Comparison of ENCODE assay signal across 16 mouse cellular contexts in the genomic region with DNA sequence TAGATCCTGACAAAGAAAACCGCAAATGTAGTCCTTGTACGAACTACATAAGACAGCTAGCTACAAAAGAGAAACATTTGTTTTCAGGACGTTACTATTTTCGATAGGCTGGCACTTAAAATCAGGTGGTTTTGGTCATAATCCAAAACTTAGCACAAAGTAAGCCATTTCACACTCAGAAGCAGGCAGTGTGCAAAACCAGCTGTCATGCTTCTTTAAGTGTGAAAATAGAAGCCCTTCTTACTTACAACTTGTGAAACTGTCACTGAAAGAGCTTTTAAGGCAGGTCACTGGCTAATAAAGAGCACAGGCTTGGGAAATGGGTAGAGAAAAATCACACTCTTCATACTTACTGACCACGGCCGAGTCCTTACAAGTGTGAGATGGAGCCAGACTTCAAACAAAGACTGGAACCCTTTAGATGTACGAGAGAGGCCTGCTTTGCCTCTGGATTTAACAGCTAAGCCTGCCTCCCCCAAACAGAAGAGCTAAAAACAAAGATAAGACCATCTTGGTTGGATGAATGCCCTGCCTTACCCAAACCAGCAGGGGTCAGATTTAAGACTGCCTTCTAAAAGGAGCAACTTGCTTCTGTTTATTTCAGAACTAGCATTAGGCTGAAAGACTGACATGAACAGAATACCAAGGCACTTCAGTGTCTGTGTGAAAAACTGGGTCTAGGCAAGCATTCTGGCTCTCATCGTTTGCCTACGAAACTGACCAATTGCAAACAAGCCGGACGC. TPM values are rescaled to one million over a fixed set of nuclear protein-coding genes. Genes with fewer than 3 reads are reported as not detected.
DNase-seq lines count a peak whose midpoint lies in the region; ATAC-seq and TF ChIP-seq lines count a peak whose summit lies in the region.
"Had no signal": no experiment of that assay in that cellular context is flagged by ENCODE, and none has a peak within 500 bp of the region (broad histone marks: within the 10 kb centered on the region; RNA-seq: fewer than 3 reads in every experiment).

No protein-coding gene starts in this region.

- no peaks in the 10 kb centered on the region for H3K36me3 ChIP-seq in kidney, embryonic 16.5 days (ENCODE audit: insufficient read depth, low read length)
- H3K36me3 ChIP-seq in kidney, embryonic 14.5 days (ENCODE audit: control insufficient read depth, insufficient read depth, low read length) = no peaks in the 10 kb centered on the region
- H3K36me3 ChIP-seq in CH12.LX (replicated peaks in 1 of 2; ENCODE audit: control insufficient read depth in 1 of 2, insufficient read depth in 1 of 2, low read length in 1 of 2) = no peaks in the 10 kb centered on the region
- H3K36me3 ChIP-seq in forebrain, postnatal 0 days (ENCODE audit: insufficient read depth) = no peaks in the 10 kb centered on the region
- H3K36me3 ChIP-seq: liver, embryonic 15.5 days; neural tube, embryonic 12.5 days had no signal

- DNase-seq in embryo, embryonic 9.5 days (ENCODE audit: extremely low spot score) = peak; percentile 29
- no peak for DNase-seq in embryo, embryonic 11 days
- no peak for DNase-seq in CH12.LX (ENCODE audit: extremely low read depth)
- DNase-seq in forebrain, postnatal 0 days = no peak
- DNase-seq in gastrocnemius, postnatal 10 days = no peak
- no peak for DNase-seq in urinary bladder, postnatal 25 days (ENCODE audit: low spot score)
- DNase-seq: adrenal gland, postnatal 25 days; gastrocnemius, adult 2 months; heart, postnatal 14 days; retina, postnatal 1 day; spleen, adult 18-20 months; thymus, adult 18-20 months had no signal

- TF ChIP-seq POLR2A in CH12.LX (IDR thresholded peaks at IDR 0.05; ENCODE audit: low read depth, low read length) = no peak

- H3K4me2 ChIP-seq in kidney, embryonic 16.5 days (replicated peaks; ENCODE audit: low read depth, low read length) = no peak overlapping the region
- H3K4me2 ChIP-seq in kidney, embryonic 14.5 days (replicated peaks; ENCODE audit: low read depth, low read length) = no peak overlapping the region
- H3K4me2 ChIP-seq in CH12.LX (ENCODE audit: insufficient read depth, low read depth, poor library complexity, severe bottlenecking) = no peak overlapping the region
- no peak overlapping the region for H3K4me2 ChIP-seq in forebrain, postnatal 0 days (ENCODE audit: low read depth)
- H3K4me2 ChIP-seq: liver, embryonic 15.5 days; neural tube, embryonic 12.5 days had no signal

- no peak for ATAC-seq in kidney, embryonic 16.5 days (ENCODE audit: low FRiP score, low TSS enrichment)
- ATAC-seq in kidney, embryonic 14.5 days (ENCODE audit: low FRiP score, low TSS enrichment) = no peak
- no peak for ATAC-seq in forebrain, postnatal 0 days

- no peaks in the 10 kb centered on the region for H3K79me2 ChIP-seq in CH12.LX (replicated peaks; ENCODE audit: control insufficient read depth, extremely low read depth, insufficient read depth, poor library complexity, severe bottlenecking)

- no peaks in the 10 kb centered on the region for H3K27me3 ChIP-seq in kidney, embryonic 16.5 days (ENCODE audit: insufficient read depth, low read length)
- no peaks in the 10 kb centered on the region for H3K27me3 ChIP-seq in kidney, embryonic 14.5 days (ENCODE audit: control insufficient read depth, insufficient read depth, low read length)
- no peaks in the 10 kb centered on the region for H3K27me3 ChIP-seq in CH12.LX (replicated peaks)
- no peaks in the 10 kb centered on the region for H3K27me3 ChIP-seq in forebrain, postnatal 0 days (ENCODE audit: insufficient read depth, low read length)
- H3K27me3 ChIP-seq: neural tube, embryonic 12.5 days had no signal

- no peak; the same call in 1 of the 2 replicates for TF ChIP-seq RAD21 in CH12.LX (IDR thresholded peaks at IDR 0.05; ENCODE audit: low read depth, low read length)

- no peak overlapping the region for H3K4me3 ChIP-seq in kidney, embryonic 16.5 days (ENCODE audit: low read length)
- H3K4me3 ChIP-seq in kidney, embryonic 14.5 days (ENCODE audit: low read length) = no peak overlapping the region
- H3K4me3 ChIP-seq in CH12.LX (replicated peaks in 1 of 3; ENCODE audit: low read depth in 2 of 3, low read length in 2 of 3, poor library complexity in 1 of 3) = no peak overlapping the region
- H3K4me3 ChIP-seq in forebrain, postnatal 0 days (ENCODE audit: low read depth, low read length) = no peak overlapping the region
- H3K4me3 ChIP-seq: gastrocnemius, adult 2 months; liver, embryonic 15.5 days; neural tube, embryonic 12.5 days had no signal

- no peak overlapping the region for H3K9ac ChIP-seq in kidney, embryonic 16.5 days (replicated peaks; ENCODE audit: low read length)
- H3K9ac ChIP-seq in kidney, embryonic 14.5 days (ENCODE audit: low read depth, low read length) = no peak overlapping the region
- no peak overlapping the region for H3K9ac ChIP-seq in CH12.LX (ENCODE audit: insufficient read depth, low read depth)
- H3K9ac ChIP-seq in forebrain, postnatal 0 days = no peak overlapping the region
- H3K9ac ChIP-seq: liver, embryonic 15.5 days; neural tube, embryonic 12.5 days had no signal

- H3K9me3 ChIP-seq in kidney, embryonic 16.5 days (ENCODE audit: low read length) = no peaks in the 10 kb centered on the region
- H3K9me3 ChIP-seq in kidney, embryonic 14.5 days (ENCODE audit: control insufficient read depth, low read length) = no peaks in the 10 kb centered on the region
- H3K9me3 ChIP-seq in CH12.LX (replicated peaks; ENCODE audit: low read length) = peaks cover 3% of the 10 kb centered on the region
- no peaks in the 10 kb centered on the region for H3K9me3 ChIP-seq in forebrain, postnatal 0 days (ENCODE audit: low read length)
- H3K9me3 ChIP-seq: liver, embryonic 15.5 days; neural tube, embryonic 12.5 days had no signal

- TF ChIP-seq CTCF in CH12.LX (conservative IDR thresholded peaks at IDR 0.05 in 1 of 2, IDR thresholded peaks at IDR 0.05 in 1 of 2; ENCODE audit: low read depth in 2 of 2, low read length in 2 of 2) = peak in 1 of 2 experiments; percentile 26; a peak in 1 of 4 replicates
- TF ChIP-seq CTCF in forebrain, postnatal 0 days (IDR thresholded peaks at IDR 0.05; ENCODE audit: low read depth) = no peak

- in situ Hi-C loops in CH12.LX (cut with MboI; ENCODE audit: low pct_ligation_motif_present, low pct_unique_long_range_greater_than_20kb, low sequenced_read_pairs) = no loop called here

- TF ChIP-seq EP300 in CH12.LX (IDR thresholded peaks at IDR 0.05; ENCODE audit: low read length) = no peak

- H3K27ac ChIP-seq in kidney, embryonic 16.5 days (ENCODE audit: low read length) = 0 out of 2 replicates have a peak overlapping the region, but pooled peaks have one; percentile 10
- no peak overlapping the region for H3K27ac ChIP-seq in kidney, embryonic 14.5 days (ENCODE audit: low read depth, low read length)
- no peak overlapping the region for H3K27ac ChIP-seq in CH12.LX (ENCODE audit: insufficient read depth, low read depth)
- H3K27ac ChIP-seq in forebrain, postnatal 0 days (ENCODE audit: low read depth, low read length) = peak overlapping the region; percentile 10; the same call in 1 of the 2 replicates
- H3K27ac ChIP-seq: gastrocnemius, adult 2 months; liver, embryonic 15.5 days; neural tube, embryonic 12.5 days had no signal

- H3K4me1 ChIP-seq in kidney, embryonic 16.5 days (ENCODE audit: insufficient read depth, low read length) = peaks cover 26% of the 10 kb centered on the region
- H3K4me1 ChIP-seq in kidney, embryonic 14.5 days (ENCODE audit: control insufficient read depth, insufficient read depth, low read length) = peaks cover 25% of the 10 kb centered on the region
- H3K4me1 ChIP-seq in CH12.LX (ENCODE audit: control insufficient read depth in 1 of 2, insufficient read depth in 2 of 2) = no peaks in the 10 kb centered on the region
- H3K4me1 ChIP-seq in forebrain, postnatal 0 days (ENCODE audit: insufficient read depth) = no peaks in the 10 kb centered on the region
- H3K4me1 ChIP-seq: liver, embryonic 15.5 days; neural tube, embryonic 12.5 days had no signal

- 65% methylated on average over 11 of the region's 11 CpGs for WGBS in kidney, embryonic 16.5 days
- 69% methylated on average over 11 of the region's 11 CpGs for WGBS in kidney, embryonic 14.5 days
- WGBS in forebrain, postnatal 0 days = 32% methylated on average over 11 of the region's 11 CpGs

- dilution Hi-C loops in CH12.LX (cut with MboI; ENCODE audit: extremely low pct_ligation_motif_present, extremely low pct_unique_long_range_greater_than_20kb, low sequenced_read_pairs) = no loop called here

TF ChIP-seq in CH12.LX, 34 proteins besides CTCF, POLR2A, EP300 and RAD21:
- peak; percentile 42 for TF ChIP-seq SMC3 (IDR thresholded peaks at IDR 0.05; ENCODE audit: low read depth, low read length)
- no peak for TF ChIP-seq BHLHE40 (IDR thresholded peaks at IDR 0.05; ENCODE audit: low read depth, low read length)

RNA-seq across cellular contexts. Expression of a gene that starts 44.0 kb away (rescaled TPM):
- polyA plus RNA-seq in kidney, embryonic 16.5 days (2015; fragmentation: Nextera tagmentation; extraction: Ambion mirVana) = 31.1 and 32.8 TPM in 2 replicates
- 21.9 and 42.5 TPM in 2 replicates for polyA plus RNA-seq in kidney, embryonic 14.5 days (2014; fragmentation: Nextera tagmentation; extraction: Ambion mirVana)
- total RNA-seq in CH12.LX (2012; rRNA removed) (0.04 TPM in 2 replicates), CH12.LX (2014; rRNA removed) (not detected in 2 replicates)
- polyA plus RNA-seq in CH12.LX (2012; ENCODE audit: insufficient read length, low read depth) = not detected in 2 replicates
- total RNA-seq in forebrain, postnatal 0 days (2014; rRNA removed) = 7.8 and 16.2 TPM in 2 replicates
- polyA plus RNA-seq in forebrain, postnatal 0 days (2015; fragmentation: Nextera tagmentation; extraction: Ambion mirVana) = 1.1 and 1.8 TPM in 2 replicates
- 1 to 10 TPM; 6.4 to 8.1 TPM for total RNA-seq in gastrocnemius, postnatal 10 days (2021)

Comparison
In these comparisons a context has a peak if more than half of its experiments do, and no peak if none do; other contexts are left out.
1. H3K27ac ChIP-seq: peak in kidney, embryonic 16.5 days (single experiment) and forebrain, postnatal 0 days (single experiment); none in kidney, embryonic 14.5 days (single experiment) and CH12.LX (single experiment).